Mouse (Mus musculus): ENCODE results near the gene Gm21992.
"Not testable (repeated sequence)": the region's sequence is repeated elsewhere in the genome, so short reads cannot be mapped to it uniquely, and the experiment has no call there.

Gm21992 gene

DNA sequence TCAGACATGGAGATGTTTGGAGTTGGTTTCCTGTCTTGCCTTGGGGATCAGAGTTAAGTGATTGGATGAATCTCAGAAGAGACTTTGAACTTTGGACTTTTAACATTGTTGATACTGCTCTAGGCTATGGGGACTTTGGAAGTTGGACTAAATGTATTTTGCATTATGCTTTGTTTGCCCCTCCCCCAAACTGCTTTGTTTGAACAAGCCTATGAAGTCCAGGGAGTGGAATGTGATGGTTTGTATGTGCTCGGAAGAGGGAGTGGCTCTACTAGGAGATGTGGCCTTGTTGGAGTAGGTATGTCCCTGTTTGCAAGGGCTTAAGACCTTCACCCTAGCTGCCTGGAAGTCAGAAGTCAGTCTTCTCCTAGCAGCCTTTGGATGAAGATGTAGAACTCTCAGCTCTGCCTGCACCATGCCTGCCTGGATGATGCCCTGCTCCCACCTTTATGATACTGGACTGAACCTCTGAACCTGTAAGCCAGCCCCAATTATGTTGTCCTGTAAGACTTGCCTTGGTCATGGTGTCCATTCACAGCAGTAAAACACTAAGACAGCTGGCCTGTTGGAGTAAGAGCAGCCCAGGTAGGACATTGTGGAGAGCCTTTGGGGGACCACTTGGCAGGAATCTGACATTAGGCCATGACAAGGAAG lies 5.9 kb upstream of the Gm21992 start:
- in situ Hi-C loops (cut with MboI; ENCODE audit: unreplicated experiment in 2 of 2) = no loop called here

- in situ Hi-C loops (cut with MboI; ENCODE audit: unreplicated experiment in 2 of 2) = no loop called here
These were observed 1.6 kb upstream of the Gm21992 start for GRCm38 (mm10) chr19:4813015-4813414.

GRCm38 (mm10) chr19:4812334-4812949 lies 1.0 kb upstream of the Gm21992 start:
- in situ Hi-C loops (cut with MboI; ENCODE audit: unreplicated experiment in 2 of 2) = not testable (repeated sequence)

- in situ Hi-C loops (cut with MboI; ENCODE audit: unreplicated experiment in 2 of 2) = no loop called here
These were observed 464 bp upstream of the Gm21992 start for GRCm38 (mm10) chr19:4811909-4812242.

DNA sequence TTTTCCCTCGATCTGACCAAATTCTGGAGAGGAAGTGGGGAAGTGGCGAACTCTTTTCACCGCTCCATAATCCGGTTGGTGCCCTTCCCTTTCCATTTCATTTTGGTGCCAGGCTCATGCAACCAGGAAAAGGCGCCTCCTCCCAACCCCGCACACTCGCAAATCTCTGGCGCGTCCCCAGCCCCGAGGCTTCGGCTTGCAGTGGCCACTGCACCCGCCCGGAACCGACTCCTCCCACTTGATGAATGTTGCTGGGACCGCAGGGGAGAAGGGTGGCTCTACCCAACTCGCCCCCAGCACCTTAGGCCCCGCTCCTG lies 708 bp downstream of the Gm21992 start:
- in situ Hi-C loops (cut with MboI; ENCODE audit: unreplicated experiment in 2 of 2) = no loop called here

GRCm38 (mm10) chr19:4810309-4810708 lies 1.1 kb downstream of the Gm21992 start:
- in situ Hi-C loops (cut with MboI; ENCODE audit: unreplicated experiment in 2 of 2) = no loop called here

GRCm38 (mm10) chr19:4803283-4803682 lies 8.1 kb downstream of the Gm21992 start:
- in situ Hi-C loops (cut with MboI; ENCODE audit: unreplicated experiment in 2 of 2) = no loop called here

GRCm38 (mm10) chr19:4802691-4803091 lies 8.7 kb downstream of the Gm21992 start:
- in situ Hi-C loops (cut with MboI; ENCODE audit: unreplicated experiment in 2 of 2) = no loop called here

DNA sequence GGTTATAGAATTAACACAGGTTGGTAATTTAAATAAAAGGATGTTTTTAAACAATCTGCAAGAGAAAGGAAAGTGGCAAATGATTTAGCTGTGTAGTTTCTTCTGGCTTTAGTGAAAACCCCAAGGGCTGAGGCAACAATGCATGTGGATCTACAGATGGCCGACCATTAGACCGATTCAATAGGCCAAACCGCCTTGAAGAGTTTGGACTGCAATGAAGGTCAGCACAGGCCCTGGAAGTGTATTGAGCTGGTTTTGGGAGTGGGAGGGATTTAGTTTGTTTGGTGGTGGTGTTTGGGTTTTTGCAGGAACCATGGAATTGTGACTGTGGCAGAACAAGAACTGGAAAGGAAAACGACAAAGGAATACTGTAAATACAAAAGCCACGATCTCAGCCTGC lies 12.3 kb downstream of the Gm21992 start:
- in situ Hi-C loops (cut with MboI; ENCODE audit: unreplicated experiment in 2 of 2) = no loop called here

DNA sequence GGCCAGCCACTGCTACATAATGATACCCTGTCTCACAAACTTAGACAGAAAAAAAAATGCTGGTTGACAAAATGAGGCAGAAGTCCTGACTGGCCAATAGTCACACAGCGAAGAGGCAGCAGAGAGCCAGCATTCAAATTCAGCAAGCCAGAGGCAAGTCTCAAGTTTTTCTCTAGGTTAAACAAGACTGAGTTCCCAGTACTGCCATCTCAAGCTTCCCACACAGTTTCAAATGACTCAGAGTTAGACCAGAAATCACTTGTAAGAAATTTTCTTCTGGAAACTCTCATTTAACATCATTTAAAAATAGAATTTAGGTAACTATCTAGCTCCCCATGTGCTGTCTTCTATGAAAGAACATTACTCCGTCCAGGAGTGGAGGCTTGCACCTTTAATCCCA lies 13.6 kb downstream of the Gm21992 start:
- in situ Hi-C loops (cut with MboI; ENCODE audit: unreplicated experiment in 2 of 2) = no loop called here

DNA sequence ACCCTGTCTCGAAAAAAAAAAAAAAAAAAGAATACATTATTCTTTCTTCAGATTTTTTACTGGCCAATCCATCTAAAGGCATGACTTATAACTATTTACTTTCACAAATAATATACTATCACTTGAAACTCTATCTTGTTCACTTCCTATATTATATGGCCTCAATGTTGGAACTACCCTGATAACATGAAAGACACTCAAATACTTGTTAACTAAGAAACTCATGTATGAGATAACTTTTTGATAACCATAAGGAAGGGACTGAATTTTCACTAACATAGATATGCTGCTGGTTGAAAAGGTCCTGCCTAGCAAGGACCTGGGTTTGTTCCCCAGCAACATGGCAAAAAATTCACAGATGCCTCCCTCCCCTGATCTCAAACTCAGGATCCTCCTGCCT lies 15.5 kb downstream of the Gm21992 start:
- in situ Hi-C loops (cut with MboI; ENCODE audit: unreplicated experiment in 2 of 2) = no loop called here

DNA sequence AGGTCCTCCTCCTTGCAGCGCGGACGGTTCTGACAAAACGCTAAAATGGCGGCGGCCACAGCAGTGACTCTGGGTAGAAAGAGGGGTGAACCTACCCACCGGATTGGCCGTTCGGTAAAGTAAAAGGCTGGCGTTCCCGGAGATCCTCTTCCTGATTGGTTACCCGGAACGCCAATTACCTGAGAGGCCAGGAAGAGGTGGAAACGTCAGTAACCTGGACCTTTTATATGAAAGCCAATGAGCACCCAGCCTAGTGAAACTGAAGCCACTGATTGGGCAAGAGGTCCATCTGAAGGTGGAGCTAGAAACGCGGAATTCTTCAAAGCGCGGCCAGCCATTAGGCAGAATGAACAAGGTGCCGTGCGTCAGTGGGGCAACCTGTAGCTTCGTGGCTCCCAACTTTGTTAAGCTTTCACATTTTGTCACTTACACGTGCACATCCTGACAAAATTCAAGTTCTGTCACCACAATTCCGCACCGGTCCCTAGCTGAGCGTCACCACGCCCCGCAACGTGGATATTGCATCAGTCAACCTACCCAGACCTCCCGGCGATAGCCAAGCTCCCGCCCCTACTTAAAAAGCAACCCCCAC lies 17.5 kb downstream of the Gm21992 start, which contains the start of gene Rbm4:
Gene Rbm4, minus strand, starts transcription at position 71 of the 592 bp plus-strand sequence.
- in situ Hi-C loops (cut with MboI; ENCODE audit: unreplicated experiment in 2 of 2) = no loop called here

GRCm38 (mm10) chr19:4793281-4793830 lies 18.1 kb downstream of the Gm21992 start:
- in situ Hi-C loops (cut with MboI; ENCODE audit: unreplicated experiment in 2 of 2) = no loop called here

GRCm38 (mm10) chr19:4786313-4786712 lies 25.1 kb downstream of the Gm21992 start:
- in situ Hi-C loops (cut with MboI; ENCODE audit: unreplicated experiment in 2 of 2) = no loop called here

GRCm38 (mm10) chr19:4785206-4785605 lies 26.2 kb downstream of the Gm21992 start:
- in situ Hi-C loops (cut with MboI; ENCODE audit: unreplicated experiment in 2 of 2) = no loop called here

- in situ Hi-C loops (cut with MboI; ENCODE audit: unreplicated experiment in 2 of 2) = no loop called here
These were observed 28.5 kb downstream of the Gm21992 start for GRCm38 (mm10) chr19:4782891-4783290.

DNA sequence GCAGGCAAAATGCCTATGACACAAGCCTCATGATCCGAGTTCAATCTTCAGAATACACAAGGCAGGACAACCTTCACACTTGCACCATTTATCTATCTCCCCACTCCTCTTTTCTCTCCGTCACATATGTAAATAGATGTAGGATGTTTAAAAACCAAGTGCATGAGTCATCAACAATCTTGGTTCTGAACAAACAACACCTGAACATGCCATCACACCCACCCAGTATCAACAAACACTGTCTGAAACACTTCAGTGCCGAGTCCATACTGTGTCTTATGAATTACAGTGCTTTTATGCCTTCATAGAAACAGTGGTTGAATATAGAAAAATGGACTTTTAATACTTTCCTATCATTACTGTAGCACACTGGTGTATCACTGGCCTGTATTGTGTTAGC lies 38.6 kb downstream of the Gm21992 start:
- in situ Hi-C loops (cut with MboI; ENCODE audit: unreplicated experiment in 2 of 2) = no loop called here

DNA sequence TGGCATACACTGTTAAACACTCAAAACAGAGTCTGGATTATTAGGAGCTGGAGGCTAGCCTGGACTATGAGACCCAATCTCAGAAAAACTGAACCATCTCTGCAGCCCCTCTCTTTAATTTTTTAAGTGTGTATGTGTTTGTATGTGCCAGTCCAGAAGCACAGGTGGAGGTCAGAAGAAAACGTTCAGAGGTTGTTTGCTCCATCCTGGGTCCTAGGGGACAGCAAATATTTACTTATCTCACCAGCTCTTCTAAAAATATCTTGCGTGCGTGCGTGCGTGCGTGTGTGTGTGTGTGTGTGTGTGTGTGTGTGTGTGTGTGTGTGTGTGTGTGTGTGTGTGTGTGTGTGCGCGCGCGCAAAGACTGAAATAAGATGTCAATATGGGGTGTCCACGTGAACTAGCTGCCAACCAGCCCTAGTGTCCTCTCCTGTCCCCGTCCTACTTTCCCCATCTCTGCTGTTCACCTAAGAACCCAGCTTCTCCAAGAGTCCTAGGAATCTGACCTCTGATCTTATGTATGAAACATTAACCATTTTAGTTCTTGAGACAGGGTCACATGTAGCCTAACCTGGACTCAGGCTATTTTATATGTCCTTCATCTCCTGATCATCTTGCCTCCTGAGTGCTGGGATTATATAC lies 43.8 kb downstream of the Gm21992 start:
- in situ Hi-C loops (cut with MboI; ENCODE audit: unreplicated experiment in 2 of 2) = no loop called here

DNA sequence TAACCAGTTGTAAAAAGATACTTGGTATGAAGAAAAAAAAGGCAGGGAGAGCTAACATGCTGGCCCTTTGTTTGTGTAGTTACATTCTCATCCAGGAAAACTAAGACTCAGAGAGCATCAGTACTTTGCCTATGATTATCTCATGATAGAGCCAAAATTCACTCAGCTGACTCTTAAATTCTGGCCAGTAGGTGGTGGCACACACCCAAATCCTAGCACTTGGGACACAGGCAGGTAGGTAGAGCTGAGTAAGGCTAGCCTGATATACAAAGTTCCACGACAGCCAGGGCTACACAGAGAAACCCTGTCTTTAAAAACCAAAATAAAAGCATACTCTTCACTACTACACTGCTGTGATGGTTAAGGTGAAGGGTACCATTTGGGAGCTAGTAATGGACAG lies 48.5 kb downstream of the Gm21992 start:
- in situ Hi-C loops (cut with MboI; ENCODE audit: unreplicated experiment in 2 of 2) = loop anchor here in 1 of 2 experiments (5.0 kb wide), 1 partner anchor 44 kb away; no protein-coding TSS in a partner anchor

DNA sequence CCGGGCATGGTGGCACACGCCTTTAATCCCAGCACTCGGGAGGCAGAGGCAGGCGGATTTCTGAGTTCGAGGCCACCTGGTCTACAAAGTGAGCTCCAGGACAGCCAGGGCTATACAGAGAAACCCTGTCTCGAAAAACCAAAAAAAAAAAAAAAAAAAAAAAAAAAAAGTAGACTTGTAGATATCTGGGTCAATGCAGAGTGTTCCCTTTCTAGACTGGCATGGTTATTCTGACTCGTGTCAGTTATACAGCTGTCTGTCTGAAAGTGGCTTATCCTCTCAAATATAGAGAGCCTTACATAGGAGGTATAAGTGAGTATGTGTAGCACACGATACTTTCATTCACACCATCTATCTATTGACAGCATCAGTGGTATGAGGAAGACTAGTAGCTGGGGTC lies 50.9 kb downstream of the Gm21992 start:
- in situ Hi-C loops (cut with MboI; ENCODE audit: unreplicated experiment in 2 of 2) = loop anchor here in 1 of 2 experiments (5.0 kb wide), 1 partner anchor 47 kb away; no protein-coding TSS in a partner anchor

- in situ Hi-C loops (cut with MboI; ENCODE audit: unreplicated experiment in 2 of 2) = loop anchor here (5.0 to 10.0 kb wide), 3 partner anchors 150 to 245 kb away; partner anchors contain the start of genes Bbs1 (in 1 of the 2) and Mrpl11 (in 1 of the 2)
These were observed 54.5 kb downstream of the Gm21992 start for GRCm38 (mm10) chr19:4756921-4757320.
